Mouse (Mus musculus) testis, adult 2 months (tissue): ENCODE results near the gene Tbcc. TPM values are rescaled to one million over a fixed set of nuclear protein-coding genes. Genes with fewer than 3 reads are reported as not detected.

Experiments
- H3K27ac ChIP-seq: fragments of 200-500 bp; 2 replicates; pipeline ENCODE4 v1.5.1; 2012; ENCODE audit warnings: low read depth, low read length; ENCODE audit not compliant: control insufficient read depth, insufficient read depth
- H3K27me3 ChIP-seq: fragments of 200-500 bp; 2 replicates; pipeline ENCODE4 v1.6.1; 2012; ENCODE audit warnings: mild to moderate bottlenecking, low read length, moderate library complexity; ENCODE audit not compliant: control insufficient read depth, insufficient read depth
- H3K36me3 ChIP-seq: fragments of 200-500 bp; 2 replicates; pipeline ENCODE4 v1.6.1; 2012; ENCODE audit warnings: mild to moderate bottlenecking, low read length; ENCODE audit not compliant: control insufficient read depth, insufficient read depth
- H3K4me1 ChIP-seq: fragments of 200-500 bp; 2 replicates; pipeline ENCODE4 v1.6.1; 2012; ENCODE audit warnings: low read length; ENCODE audit not compliant: control insufficient read depth, insufficient read depth
- H3K4me3 ChIP-seq: fragments of 200-500 bp; 2 replicates; pipeline ENCODE4 v1.5.1; 2012; ENCODE audit warnings: low read depth, mild to moderate bottlenecking, low read length, moderate library complexity, mixed read lengths; ENCODE audit not compliant: control insufficient read depth
- CTCF ChIP-seq: fragments of 200-500 bp; IDR thresholded peaks from 2 replicates; pipeline ENCODE4 v1.5.1; 2012; ENCODE audit warnings: low read depth, mild to moderate bottlenecking, inconsistent platforms, low read length, moderate library complexity; ENCODE audit not compliant: control insufficient read depth, insufficient read depth, insufficient replicate concordance
- POLR2A ChIP-seq: fragments of 200-500 bp; IDR thresholded peaks from 2 replicates; pipeline ENCODE4 v1.6.1; 2012; ENCODE audit warnings: low read depth, mild to moderate bottlenecking, inconsistent platforms, low read length, moderate library complexity; ENCODE audit not compliant: control insufficient read depth
- polyA plus RNA-seq: library from polyadenylated mRNA; depleted of rRNA; stranded (reverse); fragments of >200 nt; gene quantifications from 2 replicates; pipeline ENCODE4 v1.2.3, GENCODE M21; 2012

Gene Tbcc
- polyA plus RNA-seq, 1 experiment, result 54.5 TPM

DNA sequence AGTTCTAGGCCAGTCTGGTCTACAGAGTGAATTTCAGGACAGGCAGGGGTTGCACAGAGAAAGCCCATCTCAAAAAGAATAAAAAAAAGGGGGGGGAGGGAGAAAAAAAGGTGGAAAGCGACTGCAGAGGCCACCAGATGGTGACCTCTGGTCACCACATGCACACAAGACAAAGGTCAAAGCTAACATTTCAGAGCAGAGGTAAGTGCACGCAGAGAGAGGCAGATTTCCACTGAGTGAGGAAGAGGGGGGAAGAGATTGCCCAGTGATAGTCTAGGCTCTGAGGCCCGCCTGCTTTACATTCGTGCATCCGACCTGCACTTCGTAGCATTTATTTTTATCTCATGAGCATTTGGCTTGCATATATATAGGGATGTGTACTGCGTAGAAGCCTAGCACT is 17.7 kb upstream of the Tbcc start:
- Histone ChIP-seq H3K4me1 (peaks cover 4% of the 10 kb centered on the region; the same call in 1 of the 2 replicates), H3K27ac (no peak overlapping the region), H3K27me3 (no peaks in the 10 kb centered on the region), H3K36me3 (no peaks in the 10 kb centered on the region), H3K4me3 (no peak overlapping the region)
- TF ChIP-seq POLR2A (no peak), CTCF (no peak)

DNA sequence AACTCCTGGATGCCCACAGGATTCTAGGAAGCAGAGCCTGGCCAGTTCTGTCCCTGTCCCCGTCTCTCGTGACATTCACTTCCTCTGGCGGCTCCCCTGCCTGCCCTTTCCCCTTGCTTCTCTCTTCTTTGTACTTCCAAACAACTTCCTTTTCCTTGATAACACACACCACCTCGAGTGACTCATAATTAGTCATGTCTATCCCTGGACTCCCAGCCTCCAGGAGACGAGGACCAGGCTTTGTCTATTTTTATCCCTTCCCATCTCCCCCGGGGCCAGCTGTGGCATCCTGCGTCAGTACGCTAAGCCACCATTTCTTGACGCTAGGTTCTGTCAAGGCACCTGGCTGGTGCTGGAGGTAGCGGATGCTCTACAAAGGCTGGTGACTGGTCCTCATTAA is 16.4 kb upstream of the Tbcc start:
- no peaks in the 10 kb centered on the region for H3K36me3 ChIP-seq
- TF ChIP-seq CTCF (no peak), POLR2A (no peak)
- peaks cover 4% of the 10 kb centered on the region; the same call in 1 of the 2 replicates for H3K4me1 ChIP-seq
- no peaks in the 10 kb centered on the region for H3K27me3 ChIP-seq
- no peak overlapping the region for H3K27ac ChIP-seq
- no peak overlapping the region for H3K4me3 ChIP-seq

DNA sequence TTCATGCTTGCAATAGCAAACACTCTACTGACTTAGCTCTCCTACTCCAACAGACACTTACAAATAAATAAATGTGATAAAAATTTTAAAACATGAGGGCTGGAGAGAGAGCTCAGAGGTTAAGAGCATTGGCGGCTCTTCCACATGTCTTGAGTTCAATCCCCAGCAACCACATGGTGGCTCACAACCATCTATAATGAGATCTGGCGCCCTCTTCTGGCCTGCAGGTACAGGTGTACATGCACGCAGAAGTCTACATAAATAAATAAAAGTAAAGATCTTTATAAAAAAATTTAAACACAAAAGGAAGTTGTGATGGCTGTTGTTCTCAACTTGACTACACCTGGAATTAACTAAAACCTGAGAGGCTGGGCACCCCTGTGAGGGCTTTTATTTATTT is 14.9 kb upstream of the Tbcc start:
- no peak overlapping the region for H3K27ac ChIP-seq
- H3K36me3 ChIP-seq, result no peaks in the 10 kb centered on the region
- peaks cover 4% of the 10 kb centered on the region; the same call in 1 of the 2 replicates for H3K4me1 ChIP-seq
- H3K27me3 ChIP-seq, result no peaks in the 10 kb centered on the region
- TF ChIP-seq CTCF (no peak), POLR2A (no peak)
- H3K4me3 ChIP-seq, result no peak overlapping the region

DNA sequence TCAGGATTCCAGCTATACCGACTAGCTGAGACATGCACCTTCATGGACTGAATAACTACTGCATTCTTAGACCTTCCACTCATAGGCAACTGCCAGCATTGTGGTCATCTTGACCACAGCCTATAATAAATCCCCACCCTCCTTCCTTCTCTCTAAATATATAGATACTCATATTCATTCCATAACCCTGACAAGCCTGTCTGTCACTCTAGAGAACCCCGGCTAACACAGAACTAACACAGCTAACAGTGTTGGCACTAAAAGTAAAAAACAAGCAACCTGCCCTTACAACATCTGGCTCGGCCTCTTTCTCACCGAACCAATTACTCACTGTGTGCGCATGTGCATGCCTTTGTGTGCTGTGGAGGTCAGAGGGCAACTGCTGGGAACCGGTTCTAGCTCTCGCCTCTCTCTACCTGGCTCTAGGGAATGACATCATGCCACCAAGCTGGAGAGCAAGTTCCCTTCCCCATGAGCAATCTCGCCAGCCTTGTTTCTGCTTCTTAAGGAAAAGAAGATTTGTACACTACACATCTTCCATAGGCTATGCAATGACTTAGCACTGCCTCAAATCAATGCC is 14.0 kb upstream of the Tbcc start:
- no peaks in the 10 kb centered on the region for H3K36me3 ChIP-seq
- TF ChIP-seq CTCF (no peak), POLR2A (no peak)
- no peak overlapping the region for H3K27ac ChIP-seq
- no peak overlapping the region for H3K4me3 ChIP-seq
- peaks cover 4% of the 10 kb centered on the region; the same call in 1 of the 2 replicates for H3K4me1 ChIP-seq
- H3K27me3 ChIP-seq, result no peaks in the 10 kb centered on the region

DNA sequence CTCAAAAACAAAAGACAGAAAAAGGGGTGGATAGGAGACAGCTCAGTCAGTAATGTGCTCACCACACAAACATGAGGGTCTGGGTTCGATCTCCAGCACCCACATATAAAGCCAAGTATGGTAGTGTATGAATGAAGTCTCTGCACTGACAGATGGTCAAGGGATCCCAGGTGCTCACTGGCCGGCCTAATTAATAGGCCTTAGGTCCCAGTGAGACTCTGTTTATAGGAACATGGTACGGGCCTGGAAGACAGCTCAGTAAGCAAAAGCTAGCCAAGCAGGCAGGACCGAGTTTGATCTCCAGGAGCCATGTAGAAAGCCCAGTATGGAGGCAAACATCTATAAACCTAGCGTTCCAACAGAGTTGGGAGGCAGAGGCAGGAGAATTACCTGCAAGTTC is 13.4 kb upstream of the Tbcc start:
- Histone ChIP-seq H3K4me1 (peaks cover 4% of the 10 kb centered on the region; the same call in 1 of the 2 replicates), H3K27ac (no peak overlapping the region), H3K4me3 (no peak overlapping the region), H3K36me3 (no peaks in the 10 kb centered on the region), H3K27me3 (no peaks in the 10 kb centered on the region)
- TF ChIP-seq CTCF (no peak), POLR2A (no peak)

DNA sequence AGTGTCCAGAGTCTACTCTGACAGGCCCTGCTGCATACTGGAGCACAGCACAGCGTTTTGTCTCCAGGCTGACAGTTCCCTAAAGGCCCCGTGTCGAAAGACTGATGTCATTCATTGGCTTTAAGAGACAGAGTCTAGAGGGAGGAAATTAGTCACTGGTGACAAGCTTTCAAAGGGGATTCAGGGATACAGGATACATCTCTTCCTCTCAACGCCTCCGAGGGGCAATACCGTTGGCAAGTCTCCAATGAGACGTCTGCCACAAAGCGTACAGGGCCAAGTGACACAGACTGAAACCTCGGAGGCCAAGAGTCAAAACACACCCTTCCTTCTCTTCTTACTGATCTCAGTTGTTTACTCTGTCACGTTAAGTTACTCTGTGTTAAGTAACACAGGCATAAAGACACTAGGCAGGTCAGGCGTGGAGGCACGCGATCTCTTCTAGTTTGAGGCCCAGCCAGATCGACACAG is 10.6 kb upstream of the Tbcc start:
- H3K4me1 ChIP-seq, result no peaks in the 10 kb centered on the region
- TF ChIP-seq CTCF (no peak), POLR2A (no peak)
- H3K4me3 ChIP-seq, result no peak overlapping the region
- H3K27me3 ChIP-seq, result no peaks in the 10 kb centered on the region
- H3K27ac ChIP-seq, result no peak overlapping the region
- no peaks in the 10 kb centered on the region for H3K36me3 ChIP-seq

DNA sequence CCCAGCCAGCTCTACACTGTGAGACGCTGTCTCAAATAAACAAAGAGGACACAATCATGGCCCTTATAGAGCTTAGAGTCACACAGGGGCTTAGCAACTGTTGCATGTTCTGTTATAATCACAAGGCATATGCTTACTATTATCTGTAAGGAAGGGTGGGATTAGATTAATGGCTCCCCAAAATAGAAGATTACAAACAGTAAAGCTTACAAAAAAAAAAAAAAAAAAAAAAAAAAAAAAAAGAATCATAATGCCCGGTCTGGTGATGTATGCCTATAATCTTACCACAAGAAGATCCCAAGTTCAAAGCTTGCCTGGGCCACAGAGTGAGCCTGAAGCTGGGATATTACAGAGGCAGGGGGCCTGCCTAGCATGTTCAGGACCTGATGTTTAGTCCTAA is 10.2 kb upstream of the Tbcc start:
- TF ChIP-seq POLR2A (no peak), CTCF (no peak)
- H3K4me3 ChIP-seq, result no peak overlapping the region
- no peaks in the 10 kb centered on the region for H3K27me3 ChIP-seq
- no peaks in the 10 kb centered on the region for H3K4me1 ChIP-seq
- no peaks in the 10 kb centered on the region for H3K36me3 ChIP-seq
- H3K27ac ChIP-seq, result no peak overlapping the region

DNA sequence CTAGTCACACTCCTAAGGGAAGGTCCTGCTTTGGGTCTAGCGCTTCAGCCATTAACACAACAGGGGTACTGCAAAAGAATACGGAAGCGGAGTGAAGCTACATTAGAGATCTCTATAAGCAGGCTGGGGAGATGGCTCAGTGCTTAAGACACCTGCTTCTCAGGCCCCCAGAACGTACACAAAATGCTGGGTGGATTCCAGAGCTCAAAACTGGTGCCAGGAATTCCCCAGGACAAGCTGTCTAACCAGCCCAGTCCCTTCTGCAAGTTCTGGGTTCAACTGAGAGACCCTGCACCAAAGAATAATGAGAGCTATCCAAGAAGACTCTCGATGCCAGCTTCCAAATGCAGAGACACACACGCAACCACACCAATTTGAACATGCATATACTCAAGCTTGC is 8.8 kb upstream of the Tbcc start:
- H3K4me3 ChIP-seq, result no peak overlapping the region
- H3K4me1 ChIP-seq, result no peaks in the 10 kb centered on the region
- H3K27me3 ChIP-seq, result no peaks in the 10 kb centered on the region
- H3K27ac ChIP-seq, result no peak overlapping the region
- TF ChIP-seq CTCF, result no peak
- no peak for TF ChIP-seq POLR2A
- H3K36me3 ChIP-seq, result no peaks in the 10 kb centered on the region
